Mouse (Mus musculus) cerebellum, postnatal 4 days (tissue): ENCODE results near the gene Tmem262.
A peak's percentile ranks its signal among the peaks of the same experiment; 100 is the strongest.

Experiments used
- DNase-seq, 2 experiments: peaks; one replicate each; pipeline ENCODE4 v3.0.0; 2022; ENCODE audit warnings: low spot score in 2 of 2, mixed read lengths in 1 of 2

The Tmem262 gene

DNA sequence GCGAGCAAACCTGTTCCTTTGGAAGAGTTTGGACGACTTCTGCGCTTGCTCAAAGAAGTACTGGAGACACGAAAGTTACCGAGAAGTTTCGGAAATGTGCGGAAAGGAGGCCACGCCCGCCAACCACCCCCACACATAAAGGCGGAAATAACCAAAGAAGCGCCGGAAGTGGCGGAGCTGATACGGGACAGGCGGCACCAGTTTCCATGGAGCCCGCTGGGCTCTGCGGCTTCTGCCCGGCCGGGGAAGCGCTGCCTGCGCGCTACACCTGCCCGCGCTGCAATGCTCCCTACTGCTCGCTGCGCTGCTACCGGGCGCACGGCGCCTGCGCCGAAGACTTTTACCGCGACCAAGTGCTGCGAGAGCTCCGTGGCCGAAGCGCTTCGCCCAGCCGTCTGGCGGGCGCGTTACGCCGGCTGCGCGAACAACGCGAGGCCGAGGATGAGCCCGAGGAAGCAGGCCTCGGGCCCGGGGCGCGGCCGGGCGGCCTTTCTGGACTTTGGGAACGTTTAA is 18.8 kb upstream of the Tmem262 start, which contains the start of gene Znhit2:
Znhit2 (plus strand) TSS at position 172 of the 513 bp plus-strand sequence.
- peak; percentile 75 to 87 for DNase-seq

DNA sequence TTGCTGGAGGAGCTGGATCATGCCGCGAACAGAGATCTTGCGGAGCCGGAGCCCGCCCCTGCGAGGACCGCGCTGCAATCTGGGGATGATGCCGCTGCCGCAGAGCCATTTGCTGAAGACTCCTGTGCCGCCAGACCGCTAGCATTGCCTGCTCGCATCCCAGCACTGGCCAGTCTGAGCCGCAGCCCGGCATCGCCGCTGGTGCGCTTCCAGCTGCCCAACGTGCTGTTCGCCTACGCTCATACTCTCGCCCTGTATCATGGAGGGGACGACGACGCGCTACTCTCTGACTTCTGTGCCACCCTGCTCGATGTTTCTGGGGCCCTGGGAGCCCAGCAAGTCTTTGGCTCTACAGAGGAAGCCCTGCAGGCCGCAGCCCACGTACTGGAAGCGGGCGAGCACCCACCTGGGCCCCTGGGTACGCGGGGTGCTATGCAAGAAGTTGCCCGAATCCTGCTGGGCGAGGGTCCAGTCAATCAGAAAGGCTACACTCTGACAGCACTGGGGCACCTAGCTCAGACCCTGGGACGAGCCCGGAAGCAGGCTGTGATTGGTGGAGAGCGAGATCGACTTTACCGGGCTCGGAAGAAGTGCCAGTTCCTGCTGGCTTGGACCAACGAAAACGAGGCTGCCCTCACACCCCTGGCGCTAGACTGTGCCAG is 18.1 kb upstream of the Tmem262 start:
- DNase-seq, result peak in 1 of 2 experiments; percentile 36

DNA sequence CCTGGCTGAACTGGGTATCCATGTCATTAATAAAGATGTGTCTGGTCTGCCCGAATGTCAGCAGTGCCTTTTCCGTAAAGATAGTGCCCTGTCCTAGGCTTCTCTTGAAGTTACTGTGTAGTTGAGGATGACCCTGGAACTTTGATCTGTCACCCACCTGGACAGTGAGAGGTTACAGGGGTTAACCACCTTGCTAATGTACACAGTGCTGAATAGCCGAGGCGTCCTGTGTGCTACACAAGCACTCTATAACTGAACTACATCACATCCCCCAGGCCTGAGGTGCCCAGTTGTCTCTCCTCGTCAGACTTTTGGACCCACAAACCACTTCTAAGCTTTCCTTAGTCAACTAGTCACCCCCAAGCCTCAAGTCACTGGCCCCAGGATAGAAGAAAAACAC is 17.4 kb upstream of the Tmem262 start:
- DNase-seq, result no peak

DNA sequence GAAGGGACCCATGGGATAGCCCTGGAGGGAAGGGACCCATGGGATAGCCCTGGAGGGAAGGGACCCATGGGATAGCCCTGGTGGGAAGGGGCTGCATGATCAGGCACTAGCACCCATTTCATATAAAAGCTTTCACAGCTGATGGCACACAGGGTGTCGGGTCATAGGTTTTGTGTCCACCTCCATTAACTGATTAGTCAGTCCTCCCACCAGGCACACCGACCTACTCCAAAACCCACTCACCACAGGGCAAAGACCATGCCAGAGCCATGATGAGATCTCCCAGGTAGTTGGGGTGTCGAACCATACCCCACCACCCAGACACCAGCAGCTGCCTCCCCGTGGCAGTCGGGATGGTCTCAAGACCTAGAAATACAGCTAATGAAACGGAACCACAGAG is 16.8 kb upstream of the Tmem262 start:
- no peak for DNase-seq

DNA sequence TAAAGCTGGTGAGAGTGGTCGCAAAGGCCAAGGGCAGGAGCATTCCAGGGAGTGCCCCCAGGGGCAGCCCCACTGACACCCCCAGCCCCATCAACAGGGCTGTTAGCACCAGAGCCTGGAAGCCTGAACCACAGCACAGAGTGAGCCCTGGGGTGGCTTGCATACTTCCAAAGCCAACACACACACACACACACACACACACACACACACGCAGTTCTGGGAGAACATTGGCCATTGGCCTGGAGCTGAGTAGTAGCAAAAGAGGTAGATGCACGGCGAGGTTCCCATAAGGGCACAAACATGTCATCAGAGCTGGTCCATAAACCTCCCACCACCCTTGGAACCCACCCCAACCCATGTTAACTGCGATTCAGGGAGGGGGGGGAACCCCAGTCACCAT is 13.3 kb upstream of the Tmem262 start:
- DNase-seq, result no peak

DNA sequence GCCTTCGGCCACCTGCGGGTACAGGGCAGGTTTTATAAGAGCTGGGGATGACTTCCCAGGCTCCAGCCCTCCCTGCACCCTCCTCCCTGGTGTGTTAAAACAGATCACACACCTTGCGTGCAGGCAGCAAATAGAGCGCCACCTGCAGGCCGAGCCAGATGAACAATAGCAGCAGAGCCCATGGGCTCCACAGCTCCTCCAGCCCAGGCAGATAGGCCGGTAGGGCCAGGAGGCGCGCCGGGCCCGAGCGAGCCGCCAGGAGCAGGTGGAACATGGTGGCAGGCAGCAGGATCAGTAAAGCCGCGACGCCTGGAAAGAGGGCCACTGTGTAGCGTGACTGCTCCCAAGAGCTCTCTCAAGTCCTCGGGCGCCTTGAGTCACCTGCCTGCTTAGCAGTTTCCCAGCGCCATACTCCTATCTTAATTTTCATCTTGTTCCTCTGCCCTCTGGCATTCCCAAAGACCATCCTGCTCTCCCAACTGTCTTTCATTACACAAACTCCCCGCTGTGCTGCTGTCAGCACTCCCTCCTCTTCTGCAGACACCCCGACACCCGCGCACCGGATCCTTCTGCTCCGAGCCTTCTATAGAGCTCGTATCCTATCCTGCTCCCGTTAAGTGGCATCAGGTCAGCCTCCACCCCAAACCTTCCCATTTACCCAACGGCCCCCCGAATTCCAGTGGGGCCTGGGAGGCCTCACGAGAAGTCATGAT is 12.7 kb upstream of the Tmem262 start:
- DNase-seq, result peak; percentile 82 to 86

DNA sequence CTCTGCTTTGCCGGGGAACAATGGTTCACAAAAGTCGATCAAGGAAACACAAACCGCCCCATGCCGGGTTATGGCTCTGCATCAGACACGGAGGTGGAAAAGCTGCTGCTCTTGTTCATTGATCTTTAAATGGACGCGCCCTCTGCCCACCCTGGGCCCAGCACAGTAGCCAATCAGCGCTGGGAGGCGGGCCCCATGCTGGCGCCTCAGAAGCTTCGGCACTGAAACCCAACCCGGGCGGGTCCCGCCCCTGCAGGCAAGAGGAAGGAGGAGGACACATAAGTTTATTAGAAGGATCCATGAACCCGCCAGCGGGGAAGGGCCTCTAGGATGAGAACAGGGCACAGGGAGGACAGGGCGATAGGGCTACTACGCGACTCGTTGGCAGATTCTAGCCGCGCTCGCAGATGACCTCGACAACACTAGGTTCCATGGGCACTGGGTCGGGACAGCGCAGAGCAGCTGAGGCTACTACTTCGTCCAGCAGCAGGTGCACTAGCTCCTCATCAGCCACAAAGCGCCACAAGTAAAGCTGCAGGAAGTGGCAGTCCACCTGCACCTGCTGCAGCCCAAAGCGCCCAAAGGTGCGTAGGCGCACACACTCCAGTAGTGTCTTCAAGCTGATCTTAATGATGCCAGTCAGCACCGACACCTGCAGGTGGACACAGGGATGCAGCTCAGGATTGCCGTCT is 12.0 kb upstream of the Tmem262 start, which contains the start of gene Tm7sf2:
Tm7sf2 (minus strand) TSS at position 650 of the 692 bp plus-strand sequence.
- peak; percentile 81 to 84 for DNase-seq

DNA sequence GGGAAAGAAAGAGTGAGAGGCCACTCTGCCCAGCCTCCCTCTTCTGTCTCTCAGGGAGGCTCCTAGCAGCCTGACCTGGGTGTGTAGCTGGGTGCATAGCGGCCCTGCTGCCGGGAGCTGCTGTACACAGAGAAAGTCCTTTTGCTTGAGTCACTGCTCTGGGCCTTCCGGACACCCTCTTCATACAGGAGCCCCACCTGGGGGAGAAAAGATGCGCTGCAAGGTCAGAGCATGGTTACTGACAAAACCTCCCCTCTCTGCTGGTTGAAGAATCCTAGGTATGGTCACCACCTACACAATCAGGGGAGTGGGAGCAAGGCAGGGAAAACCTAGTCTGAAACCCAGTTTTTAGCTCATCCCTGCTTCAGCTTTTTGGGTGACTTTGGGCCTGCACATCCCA is 10.9 kb upstream of the Tmem262 start:
- no peak for DNase-seq

DNA sequence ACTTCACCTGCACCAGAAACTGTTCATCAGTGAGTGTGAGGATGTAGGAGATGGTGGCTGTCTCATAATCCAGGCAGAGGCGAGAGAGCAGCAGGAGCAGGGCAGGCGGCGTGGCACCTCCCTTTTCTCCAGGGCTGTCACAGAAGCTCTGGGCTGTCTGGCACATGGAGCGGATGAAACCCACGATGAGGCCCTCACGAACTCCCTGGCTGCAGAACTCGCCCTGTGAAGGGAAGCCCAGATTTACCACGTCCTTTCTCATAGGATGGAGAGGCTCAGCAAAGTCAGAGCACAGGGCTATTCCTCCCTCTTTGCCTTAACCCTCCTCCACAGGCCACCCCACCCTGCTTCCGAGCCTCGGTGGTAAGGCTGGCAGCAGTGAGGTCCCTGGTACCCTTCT is 10.0 kb upstream of the Tmem262 start:
- DNase-seq, result no peak

DNA sequence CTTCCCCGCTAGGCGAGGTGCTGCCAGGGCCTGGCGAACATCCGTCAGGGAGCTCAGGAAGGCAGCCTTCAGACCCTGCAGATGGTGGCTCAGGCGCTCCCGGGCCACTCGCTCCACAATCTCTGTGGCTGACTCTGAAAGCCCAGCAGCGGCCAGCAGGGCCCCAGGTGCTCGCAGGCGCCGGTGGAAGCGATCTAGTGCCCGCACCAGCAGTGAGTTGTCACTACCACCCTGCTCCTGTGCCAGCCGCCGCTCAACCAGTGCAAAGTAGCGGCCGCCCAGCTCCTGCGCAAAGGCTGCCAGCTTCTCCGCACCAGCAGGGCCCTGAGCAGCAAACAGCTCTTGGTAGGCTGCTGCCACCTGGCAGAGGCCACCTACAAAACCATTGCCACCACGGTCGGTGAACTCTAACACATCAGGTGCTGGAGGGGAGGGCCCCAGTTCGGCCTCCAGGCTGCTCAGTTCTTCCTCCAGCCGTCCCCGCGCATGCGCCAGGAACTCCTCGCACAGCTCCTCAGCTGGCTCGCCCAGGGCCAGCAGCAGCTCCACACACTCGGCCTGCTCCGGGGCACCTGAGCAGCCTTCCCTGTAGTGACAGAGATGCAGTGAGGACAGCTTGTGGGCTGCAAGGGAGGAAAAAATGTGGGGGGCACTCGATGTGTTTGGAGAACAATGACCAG is 9.1 kb upstream of the Tmem262 start:
- no peak for DNase-seq

DNA sequence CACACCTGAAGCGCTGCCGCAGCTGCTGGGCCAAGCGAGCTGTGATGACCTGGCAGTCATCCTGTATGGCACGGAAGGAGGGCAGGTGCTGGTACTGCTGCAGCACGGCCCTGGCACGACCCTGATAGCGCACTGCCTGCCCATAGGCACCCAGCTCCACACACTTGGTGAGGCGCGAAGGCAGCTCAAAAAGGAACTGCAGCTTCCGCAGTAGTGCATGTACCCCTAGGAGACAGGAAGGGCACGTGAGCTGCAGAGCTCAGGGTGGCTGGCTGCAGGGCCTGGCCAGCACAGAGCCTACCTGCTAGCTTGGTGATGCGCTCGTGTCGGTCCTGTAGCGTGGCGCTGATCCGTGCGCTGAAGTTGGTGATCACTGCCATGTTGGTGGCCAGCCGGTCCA is 8.6 kb upstream of the Tmem262 start:
- no peak for DNase-seq

DNA sequence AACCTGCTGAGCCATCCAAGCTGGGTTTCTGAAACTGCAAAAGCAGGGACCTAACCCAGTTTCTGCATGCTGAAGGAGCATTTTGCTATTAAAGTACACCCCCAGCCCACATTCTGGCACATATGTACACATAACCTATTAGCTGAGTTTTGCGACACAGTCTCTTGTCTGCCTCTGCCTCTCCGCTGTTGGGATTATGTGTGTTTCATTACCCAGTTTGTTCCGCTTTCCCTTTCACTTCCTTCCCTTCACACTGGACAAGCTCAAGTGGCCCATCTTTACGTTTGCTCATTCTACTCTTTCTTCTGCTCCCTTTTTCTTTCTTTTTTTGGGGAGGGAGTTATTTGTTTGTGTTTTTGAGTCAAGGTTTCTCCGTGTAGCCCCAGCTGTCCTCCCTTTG is 5.9 kb upstream of the Tmem262 start:
- no peak for DNase-seq

DNA sequence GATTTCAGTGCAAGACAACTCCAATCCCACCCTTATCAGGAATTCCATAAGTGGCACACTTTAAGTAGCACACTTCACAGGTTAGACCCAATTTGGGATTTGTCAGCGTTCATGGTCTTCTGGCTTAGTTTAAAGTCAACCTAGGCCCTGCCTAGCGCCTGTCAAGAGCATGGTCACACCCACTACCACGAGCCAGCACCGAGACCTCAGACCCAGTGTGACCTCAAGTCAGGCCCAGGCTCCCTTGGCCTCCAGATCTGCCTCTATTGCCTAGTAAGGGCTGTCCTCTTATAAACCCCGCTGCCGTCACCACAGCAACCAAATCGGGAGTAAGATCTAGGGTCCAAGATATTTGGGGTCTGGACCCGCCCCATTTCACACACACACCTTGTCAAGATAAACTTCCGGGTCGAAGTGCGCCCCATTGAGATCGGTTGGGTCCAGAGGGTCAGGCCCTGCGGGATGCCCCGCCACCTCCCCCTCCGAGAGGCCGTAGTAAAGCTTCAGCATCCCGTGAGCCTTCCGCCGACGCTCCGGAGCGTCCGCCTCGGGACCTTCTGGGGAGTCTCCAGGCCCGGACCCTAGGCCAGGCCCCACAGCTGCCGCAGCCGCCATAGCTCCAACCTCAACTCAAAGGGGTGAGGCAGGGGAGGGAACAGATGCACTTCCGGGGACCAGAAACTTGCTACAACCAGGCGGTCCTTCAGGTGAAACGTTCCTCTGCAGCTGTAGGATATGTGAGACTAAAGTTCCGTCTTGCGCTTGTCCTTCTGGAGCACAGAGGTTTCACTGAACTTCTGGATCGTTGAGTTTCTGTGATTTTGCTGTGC is 3.1 kb upstream of the Tmem262 start, which contains the start of gene Vps51:
Vps51 (minus strand) TSS at position 668 of the 830 bp plus-strand sequence.
- DNase-seq, result peak; percentile 63 to 83

DNA sequence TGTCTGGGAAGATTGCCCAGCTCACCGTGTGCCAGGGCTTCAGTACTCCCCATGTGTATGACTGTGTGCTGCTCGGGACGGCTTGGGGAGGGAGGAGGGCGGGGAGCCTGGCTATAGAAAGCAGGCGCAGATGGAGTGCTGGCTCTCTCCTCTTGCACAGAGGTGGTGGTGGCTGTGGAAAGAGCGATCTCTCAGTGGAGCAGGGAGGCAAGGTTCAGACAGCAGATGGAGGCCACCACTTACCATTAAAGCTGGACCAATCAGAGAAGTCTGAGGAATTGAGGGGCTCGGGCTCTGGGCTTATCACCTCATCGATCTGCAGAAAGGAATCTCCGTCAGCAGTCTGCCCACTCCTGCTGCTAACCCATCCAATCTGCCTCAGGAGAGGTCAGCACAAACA is 2.3 kb downstream of the Tmem262 start, which contains the start of gene Gm28374:
Gm28374 (minus strand) TSS at position 101 of the 400 bp plus-strand sequence.
- no peak for DNase-seq

DNA sequence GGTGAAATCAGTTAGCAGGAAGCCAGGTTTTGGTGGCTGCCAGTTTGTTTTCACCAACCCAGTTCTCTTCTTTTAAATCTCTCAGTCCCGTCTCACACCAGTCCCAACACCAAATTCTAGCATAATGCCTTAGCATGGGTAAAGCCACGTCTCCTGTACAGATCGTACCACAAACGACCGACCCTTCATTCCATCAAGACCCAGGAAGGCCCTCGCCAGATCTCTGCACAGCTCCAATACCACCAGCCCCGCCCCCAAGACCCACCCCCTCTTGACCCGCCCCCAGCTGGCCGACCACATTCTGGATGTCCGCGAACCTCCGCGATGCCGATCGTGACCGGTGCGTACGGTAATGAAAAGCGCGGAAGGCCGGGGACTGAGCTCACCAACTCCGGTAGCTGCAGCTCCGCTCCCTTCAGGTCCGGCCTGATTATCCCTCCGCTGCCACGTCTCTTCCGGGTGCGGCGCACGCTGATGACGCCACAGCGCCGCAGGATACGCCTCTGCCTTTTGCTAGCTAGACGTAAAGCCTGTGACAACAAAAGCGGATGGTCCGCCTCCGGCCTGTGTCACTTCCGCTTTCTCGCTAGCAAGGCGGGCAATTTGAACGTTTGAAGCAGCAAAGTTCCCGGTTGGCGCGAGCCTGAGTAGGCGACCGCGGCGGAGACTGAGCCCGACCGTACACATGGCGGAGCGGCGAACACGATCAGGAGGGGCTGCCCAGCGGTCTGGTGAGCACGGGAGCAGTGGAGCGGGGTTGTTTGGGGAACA is 4.8 kb downstream of the Tmem262 start, which contains the start of the genes Zfpl1 and Cdca5:
Zfpl1 (minus strand) TSS at position 479 of the 771 bp plus-strand sequence.
Cdca5 (plus strand) TSS at position 506 of the 771 bp plus-strand sequence.
- DNase-seq, result peak; percentile 96 to 98

DNA sequence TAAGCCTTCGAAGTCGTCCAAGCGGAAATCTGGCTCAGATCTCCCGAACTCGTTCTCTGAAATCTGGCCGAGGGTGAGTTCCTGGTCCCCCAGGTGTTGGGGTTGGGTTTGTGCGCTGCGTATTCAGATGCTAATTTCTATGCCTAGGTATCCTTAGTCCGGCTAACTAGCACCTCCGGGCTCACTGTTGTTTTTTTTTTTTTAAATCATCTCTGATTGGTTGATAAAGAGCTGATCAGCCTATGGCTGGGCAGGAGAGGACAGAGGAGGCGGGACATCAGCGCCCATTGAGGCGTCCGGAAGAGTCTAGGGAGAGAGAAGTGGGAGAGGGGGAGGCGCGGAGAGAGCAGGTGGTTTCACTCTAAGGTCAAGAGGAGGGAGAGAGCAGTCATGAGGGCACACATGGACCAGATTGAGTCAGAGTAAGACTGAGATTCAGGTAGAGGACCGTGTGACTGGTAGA is 5.6 kb downstream of the Tmem262 start:
- DNase-seq, result peak in 1 of 2 experiments; percentile 56

DNA sequence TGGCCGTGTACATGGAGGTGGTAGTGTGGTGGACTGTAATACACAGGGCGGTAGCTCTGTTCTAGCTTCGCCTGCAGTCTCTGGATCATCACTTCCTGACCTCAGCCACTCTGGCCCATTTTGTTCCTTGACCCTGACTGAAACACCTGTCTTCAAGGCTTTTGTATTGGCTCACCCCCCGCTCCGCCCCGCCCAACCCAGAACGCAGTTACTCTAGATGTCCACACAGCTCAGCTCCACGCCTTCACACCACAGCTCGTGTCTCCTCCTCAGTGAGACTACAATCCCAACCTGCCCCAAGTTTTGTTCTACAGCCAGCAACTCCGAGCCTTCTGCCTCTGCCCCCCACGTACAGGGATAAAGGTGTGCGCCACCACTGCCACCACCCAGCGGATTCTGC is 9.0 kb downstream of the Tmem262 start:
- DNase-seq, result no peak

DNA sequence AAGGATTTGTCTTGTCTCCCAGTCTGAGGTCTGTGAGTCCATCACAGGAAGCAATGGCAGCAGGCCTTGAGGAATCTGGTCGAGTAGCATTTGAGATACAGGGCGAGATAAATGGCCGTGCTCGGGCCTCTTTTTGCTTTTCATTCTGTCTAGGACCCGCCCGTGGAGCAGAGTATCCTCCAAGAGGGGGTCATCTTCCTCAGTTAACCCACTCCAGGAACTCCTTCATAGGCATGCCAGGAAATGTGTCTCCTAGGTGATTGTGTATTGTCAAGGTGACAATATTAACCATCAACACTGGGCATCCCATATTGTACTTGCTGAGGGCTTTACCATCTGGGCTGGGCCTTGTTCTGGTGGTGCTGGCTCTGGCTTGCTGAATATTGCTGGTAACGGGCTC is 14.3 kb downstream of the Tmem262 start, which contains the start of gene AC131692.1:
AC131692.1 (plus strand) TSS at position 301 of the 400 bp plus-strand sequence.
- DNase-seq, result no peak

DNA sequence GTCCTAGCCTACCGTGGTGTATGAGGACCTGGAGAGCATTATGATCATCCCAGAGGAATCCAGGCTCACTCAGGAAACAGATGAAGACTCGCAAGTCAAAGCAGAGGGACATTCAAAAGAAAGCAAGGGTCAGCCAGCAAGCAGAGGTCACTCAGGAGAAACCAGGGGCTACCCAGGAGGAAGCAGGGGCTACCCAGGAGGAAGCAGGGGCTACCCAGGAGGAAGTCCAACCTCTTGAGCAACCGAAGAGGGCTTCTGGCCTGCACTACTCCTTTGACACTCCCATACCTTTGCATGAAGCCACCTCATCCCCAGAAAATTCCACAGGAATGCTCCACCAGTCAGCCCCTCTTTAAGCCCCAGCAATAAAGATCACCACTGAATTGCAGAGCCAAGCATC is 18.0 kb downstream of the Tmem262 start:
- no peak for DNase-seq

DNA sequence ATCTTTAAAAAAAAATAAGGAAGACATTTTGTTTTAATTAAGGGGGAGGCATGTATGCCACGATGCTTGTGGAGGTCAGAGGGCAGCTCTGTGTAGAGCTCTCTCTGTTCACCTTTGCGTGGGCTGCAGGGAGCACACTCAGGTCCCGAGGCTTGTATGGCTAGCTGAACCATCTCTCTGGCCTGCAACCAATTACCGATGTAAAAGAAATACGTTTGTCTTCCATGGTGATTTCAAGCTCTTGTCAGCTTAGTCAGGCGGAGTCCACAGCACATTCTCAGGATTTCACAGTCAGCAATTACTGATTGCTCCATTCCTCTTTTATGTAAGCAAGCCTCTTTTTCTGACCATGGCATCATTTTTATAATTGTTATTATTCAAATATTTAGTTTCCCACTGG is 21.4 kb downstream of the Tmem262 start:
- DNase-seq, result no peak
